Mouse (Mus musculus) small intestine, adult 2 months (tissue): ENCODE measurements around the gene Thumpd1. TPM values are rescaled to one million over a fixed set of nuclear protein-coding genes. Genes with fewer than 3 reads are reported as not detected.

Source experiments
- H3K27ac ChIP-seq: fragments of 200-500 bp; 2 replicates; pipeline ENCODE4 v1.5.1; 2012; ENCODE audit warnings: low read depth, low read length, control low read depth, inconsistent platforms; ENCODE audit not compliant: insufficient read depth
- H3K27me3 ChIP-seq: fragments of 200-500 bp; 2 replicates; pipeline ENCODE4 v1.6.1; 2012; ENCODE audit warnings: mild to moderate bottlenecking, moderate library complexity, low read length, inconsistent platforms; ENCODE audit not compliant: control insufficient read depth, insufficient read depth
- H3K36me3 ChIP-seq: fragments of 200-500 bp; 2 replicates; pipeline ENCODE4 v1.6.1; 2012; ENCODE audit warnings: mild to moderate bottlenecking, low read length, control low read depth, inconsistent platforms; ENCODE audit not compliant: control insufficient read depth, insufficient read depth
- H3K4me1 ChIP-seq: fragments of 200-500 bp; 2 replicates; pipeline ENCODE4 v1.6.1; 2012; ENCODE audit warnings: low read length, inconsistent platforms, mixed read lengths; ENCODE audit not compliant: control insufficient read depth, insufficient read depth, insufficient read length
- H3K4me3 ChIP-seq: fragments of 200-500 bp; 2 replicates; pipeline ENCODE4 v1.5.1; 2012; ENCODE audit warnings: low read depth, mild to moderate bottlenecking, control low read depth, inconsistent platforms, low read length, moderate library complexity
- CTCF ChIP-seq: fragments of 200-500 bp; IDR thresholded peaks from 2 replicates; pipeline ENCODE4 v1.5.1; 2012; ENCODE audit warnings: low read depth, mild to moderate bottlenecking, control low read depth, inconsistent platforms, low read length, moderate library complexity, mixed read lengths; ENCODE audit not compliant: insufficient replicate concordance, insufficient read length; ENCODE audit errors: extremely low read depth
- POLR2A ChIP-seq: fragments of 200-500 bp; IDR thresholded peaks from 2 replicates; pipeline ENCODE4 v1.6.1; 2012; ENCODE audit warnings: low read depth, mild to moderate bottlenecking, control low read depth, inconsistent platforms, low read length, moderate library complexity
- WGBS: fragments of 180-500 bp; shearing (Covaris S2); methylation state at CpG from one replicate; pipeline ENCODE4 v1.1.7; 2018; 5-methylcytosine and 5-hydroxymethylcytosine counted together
- polyA plus RNA-seq: library from polyadenylated mRNA; depleted of rRNA; stranded (reverse); fragments of >200 nt; gene quantifications from 2 replicates; pipeline ENCODE4 v1.2.3, GENCODE M21; 2012; rRNA removed

Thumpd1 gene
- polyA plus RNA-seq, 1 experiment: 7.8 TPM

DNA sequence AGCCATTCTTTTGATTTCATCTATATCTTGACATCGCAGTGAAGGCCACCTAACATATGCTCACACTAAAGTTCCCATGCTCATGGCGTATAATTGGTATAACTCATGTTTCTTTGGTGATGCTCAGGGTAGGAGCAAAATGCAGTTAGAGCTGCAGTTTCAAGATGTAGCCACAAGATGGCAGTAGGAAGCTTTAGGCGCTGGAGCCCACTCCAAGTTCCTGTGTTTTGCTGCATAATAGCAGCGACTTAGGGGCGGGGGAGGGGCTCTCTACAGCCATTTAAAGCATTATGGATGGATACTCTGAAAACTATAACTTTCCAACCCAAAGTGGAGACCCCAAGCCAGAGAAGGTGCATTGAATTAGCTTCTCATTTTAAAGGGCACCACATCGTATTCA, 47.1 kb downstream of the Thumpd1 start:
- Histone ChIP-seq H3K36me3 (no peaks in the 10 kb centered on the region), H3K27ac (no peak overlapping the region), H3K4me3 (no peak overlapping the region), H3K27me3 (no peaks in the 10 kb centered on the region), H3K4me1 (no peaks in the 10 kb centered on the region)
- peak; percentile 71; the same call in 1 of the 2 replicates for TF ChIP-seq CTCF
- no peak for TF ChIP-seq POLR2A
- 15% methylated on average over 6 of the region's 6 CpGs for WGBS

DNA sequence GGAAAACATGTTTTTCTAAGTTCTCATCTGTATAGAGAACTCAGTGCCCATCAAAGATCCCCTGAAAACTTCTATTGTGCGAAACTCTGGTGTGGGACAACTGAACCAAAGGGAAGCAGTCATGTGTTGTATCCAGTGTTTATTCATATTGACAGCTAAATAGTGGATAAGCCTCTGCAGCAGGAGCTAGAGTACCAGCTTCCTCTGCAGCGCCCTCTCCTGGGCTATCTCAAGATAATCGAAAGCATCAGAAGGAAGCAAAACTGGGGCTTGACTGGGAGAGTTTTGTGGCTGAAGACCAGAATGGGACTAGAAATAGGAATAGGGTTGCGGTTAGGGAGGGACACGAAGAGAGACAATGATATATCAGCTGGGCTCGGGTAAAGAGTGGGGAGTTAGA, 49.7 kb downstream of the Thumpd1 start:
- TF ChIP-seq POLR2A: no peak
- TF ChIP-seq CTCF: peak; percentile 41; the same call in 1 of the 2 replicates
- Histone ChIP-seq H3K27ac (no peak overlapping the region), H3K27me3 (no peaks in the 10 kb centered on the region), H3K4me1 (no peaks in the 10 kb centered on the region), H3K36me3 (no peaks in the 10 kb centered on the region), H3K4me3 (no peak overlapping the region)
- WGBS: 45% methylated on average over 6 of the region's 6 CpGs

DNA sequence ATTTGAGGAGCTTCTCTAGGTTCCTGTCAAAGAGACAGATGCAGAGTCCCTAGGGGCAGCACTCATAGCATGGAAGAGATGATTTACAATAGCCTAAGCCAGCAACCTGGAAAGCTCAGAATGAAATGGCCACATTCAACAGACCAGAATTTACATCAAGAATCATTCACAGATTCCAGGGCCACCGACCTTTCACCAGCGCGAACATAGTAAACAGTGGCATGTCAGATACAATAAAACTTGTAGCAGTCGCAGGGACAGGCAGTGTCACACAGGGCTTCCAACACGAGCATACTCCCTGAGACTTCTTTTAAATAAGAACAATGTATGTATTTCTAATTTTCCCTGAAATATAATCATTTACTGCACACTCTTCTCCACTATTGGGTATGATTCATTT, 50.2 kb downstream of the Thumpd1 start:
- WGBS: 23% methylated on average over 5 of the region's 5 CpGs
- H3K4me3 ChIP-seq: no peak overlapping the region
- H3K36me3 ChIP-seq: no peaks in the 10 kb centered on the region
- TF ChIP-seq CTCF (no peak), POLR2A (no peak)
- no peaks in the 10 kb centered on the region for H3K4me1 ChIP-seq
- H3K27me3 ChIP-seq: no peaks in the 10 kb centered on the region
- H3K27ac ChIP-seq: no peak overlapping the region

DNA sequence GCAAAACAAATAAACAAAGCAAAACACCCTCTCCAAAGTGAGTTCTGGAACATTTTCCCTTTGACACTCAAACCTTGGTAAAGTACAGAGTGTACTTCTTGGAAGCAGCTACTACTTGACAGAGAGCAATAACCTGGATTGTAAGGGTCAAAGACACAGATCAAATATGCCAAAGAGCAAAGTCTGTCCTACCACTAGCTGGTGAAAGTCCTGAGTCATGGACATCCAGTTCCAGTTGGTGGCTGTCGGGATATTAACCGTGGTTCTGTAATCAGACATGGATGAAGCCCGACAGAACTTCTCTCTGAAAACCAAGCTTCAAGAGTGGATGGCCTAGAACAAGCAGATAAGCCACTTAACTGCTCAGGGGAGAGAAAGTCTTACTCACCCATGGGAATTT, 52.7 kb downstream of the Thumpd1 start:
- Histone ChIP-seq H3K36me3 (no peaks in the 10 kb centered on the region), H3K4me1 (no peaks in the 10 kb centered on the region), H3K27me3 (no peaks in the 10 kb centered on the region), H3K27ac (no peak overlapping the region), H3K4me3 (no peak overlapping the region)
- WGBS: 42% methylated on average over 3 of the region's 3 CpGs
- TF ChIP-seq POLR2A (no peak), CTCF (no peak)

Other genes starting within 250 kb of the Thumpd1 start
- gene Umod, start 241.5 kb downstream of the Thumpd1 start, polyA plus RNA-seq: 0.19 TPM in 1 of 2 replicates, not detected in the other
- 1.0 and 2.7 TPM in 2 replicates for gene Acsm5, start 201.3 kb downstream of the Thumpd1 start, polyA plus RNA-seq
- not detected in 2 replicates for gene Pdilt, start 197.3 kb downstream of the Thumpd1 start, polyA plus RNA-seq
- gene Acsm2, start 166.5 kb downstream of the Thumpd1 start, polyA plus RNA-seq: not detected in 2 replicates
- not detected in 2 replicates for gene Acsm1, start 113.8 kb downstream of the Thumpd1 start, polyA plus RNA-seq
- not detected in 2 replicates for gene Acsm4, start 30.8 kb downstream of the Thumpd1 start, polyA plus RNA-seq
- gene Acsm3, start 40.1 kb upstream of the Thumpd1 start, polyA plus RNA-seq: 0.67 and 4.1 TPM in 2 replicates
- gene Rexo5, start 73.2 kb upstream of the Thumpd1 start, polyA plus RNA-seq: 0.13 and 0.62 TPM in 2 replicates
- gene Eri2, start 73.3 kb upstream of the Thumpd1 start, polyA plus RNA-seq: 0.20 and 0.33 TPM in 2 replicates
- gene Lyrm1, start 175.1 kb upstream of the Thumpd1 start, polyA plus RNA-seq: 0.14 and 0.65 TPM in 2 replicates
- gene Dcun1d3, start 175.5 kb upstream of the Thumpd1 start, polyA plus RNA-seq: 2.8 and 3.0 TPM in 2 replicates